8 mouse cellular contexts compared by ENCODE assay signal in genomic region chr9:106685249-106686101, GRCm38 (mm10). TPM values are rescaled to one million over a fixed set of nuclear protein-coding genes. Genes with fewer than 3 reads are reported as not detected.
DNase-seq lines count a peak whose midpoint lies in the region; ATAC-seq and TF ChIP-seq lines count a peak whose summit lies in the region.

Gene Tex264 (minus strand): TSS chr9:106685927.

- under 1% methylated on average over 69 of the region's 86 CpGs for whole genome bisulfite sequencing in forebrain, embryonic 16.5 days
- under 1% methylated on average over 46 of the region's 86 CpGs for WGBS in lung, postnatal 0 days

- H3K4me3 ChIP-seq in G1E (ENCODE audit: low read depth, low read length), result peak within 1 kb of the TSS; percentile 77
- peak within 1 kb of the TSS; percentile 90 for H3K4me3 ChIP-seq in forebrain, embryonic 16.5 days (replicated peaks; ENCODE audit: low read length)
- H3K4me3 ChIP-seq in lung, postnatal 0 days (ENCODE audit: low read depth, low read length), result peak within 1 kb of the TSS; percentile 62

- peaks cover 34% of the 10 kb centered on the region for H3K4me1 ChIP-seq in G1E (ENCODE audit: insufficient read depth, low read depth, low read length)
- H3K4me1 ChIP-seq in forebrain, embryonic 16.5 days (replicated peaks; ENCODE audit: control insufficient read depth, insufficient read depth, low read length), result peaks cover 19% of the 10 kb centered on the region
- H3K4me1 ChIP-seq in lung, postnatal 0 days (ENCODE audit: insufficient read depth, low read depth, low read length), result peaks cover 7% of the 10 kb centered on the region; the same call in 1 of the 2 replicates

- peak within 1 kb of the TSS; percentile 82 for H3K9ac ChIP-seq in forebrain, embryonic 16.5 days (replicated peaks; ENCODE audit: low read depth, low read length)
- peak within 1 kb of the TSS; percentile 63 for H3K9ac ChIP-seq in lung, postnatal 0 days (replicated peaks; ENCODE audit: low read depth)

- peak within 1 kb of the TSS; percentile 94 for H3K4me2 ChIP-seq in forebrain, embryonic 16.5 days (ENCODE audit: low read length)
- peak within 1 kb of the TSS; percentile 96 for H3K4me2 ChIP-seq in lung, postnatal 0 days (replicated peaks; ENCODE audit: low read depth, low read length)

- DNase-seq in G1E (ENCODE audit: low spot score), result peak; percentile 85
- DNase-seq in cerebellum, adult 11-12 months, result peak; percentile 88
- peak; percentile 85 to 89 for DNase-seq in heart, postnatal 36 days
- peak; percentile 92 for DNase-seq in layer of hippocampus, adult 9-11 months
- peak; percentile 90 for DNase-seq in lung, postnatal 0 days (ENCODE audit: low spot score)
- DNase-seq in ovary, postnatal 14 days (ENCODE audit: low spot score), result peak; percentile 72
- peak; percentile 90 for DNase-seq in thymus, postnatal 14 days

- intact Hi-C loops in heart, postnatal 36 days (cut with DNase I), result loop anchor here (2.0 to 5.0 kb wide), 4 partner anchors 133 to 652 kb away; partner anchors contain the start of genes Hemk1 and Rbm15b

- peaks cover 49% of the 10 kb centered on the region for H3K36me3 ChIP-seq in G1E (replicated peaks)
- H3K36me3 ChIP-seq in forebrain, embryonic 16.5 days (ENCODE audit: control insufficient read depth, insufficient read depth), result 0 out of 2 replicates have a peak, but pooled peaks cover 3% of the 10 kb centered on the region
- H3K36me3 ChIP-seq in lung, postnatal 0 days (ENCODE audit: insufficient read depth, low read length), result 0 out of 2 replicates have a peak, but pooled peaks cover 7% of the 10 kb centered on the region

- H3K9me3 ChIP-seq in G1E (replicated peaks), result no peaks in the 10 kb centered on the region
- H3K9me3 ChIP-seq in forebrain, embryonic 16.5 days (ENCODE audit: control insufficient read depth, low read length), result no peaks in the 10 kb centered on the region
- no peaks in the 10 kb centered on the region for H3K9me3 ChIP-seq in lung, postnatal 0 days (ENCODE audit: low read length)

- H3K27ac ChIP-seq in forebrain, embryonic 16.5 days (ENCODE audit: low read length), result peak within 1 kb of the TSS; percentile 46; the same call in 1 of the 2 replicates
- H3K27ac ChIP-seq in lung, postnatal 0 days (ENCODE audit: low read length), result peak within 1 kb of the TSS; percentile 83

- TF ChIP-seq EP300 in lung, postnatal 0 days (IDR thresholded peaks at IDR 0.05), result no peak

- no peak for TF ChIP-seq CTCF in G1E (IDR thresholded peaks at IDR 0.05; ENCODE audit: low read depth, low read length)
- TF ChIP-seq CTCF in lung, postnatal 0 days (IDR thresholded peaks at IDR 0.05), result no peak

- ATAC-seq in G1E (ENCODE audit: extremely low read depth, insufficient number of reproducible peaks, low FRiP score, poor library complexity, severe bottlenecking), result peak; percentile 46; the same call in 1 of the 2 replicates
- ATAC-seq in forebrain, embryonic 16.5 days, result peak; percentile 93
- ATAC-seq in lung, postnatal 0 days, result peak; percentile 92

- H3K27me3 ChIP-seq in G1E (ENCODE audit: insufficient read depth, low read length), result no peaks in the 10 kb centered on the region
- H3K27me3 ChIP-seq in forebrain, embryonic 16.5 days (replicated peaks; ENCODE audit: control insufficient read depth, insufficient read depth, low read length), result no peaks in the 10 kb centered on the region
- H3K27me3 ChIP-seq in lung, postnatal 0 days (replicated peaks; ENCODE audit: insufficient read depth, low read length), result no peaks in the 10 kb centered on the region

RNA-seq across cellular contexts. Expression of gene Tex264, which starts in this region (rescaled TPM):
- total RNA-seq in G1E (2014; fragmentation: Nextera tagmentation) (39.7 and 54.5 TPM in 2 replicates), G1E (2017) (52.3 and 63.6 TPM in 2 replicates)
- 39.1 and 40.6 TPM in 2 replicates for polyA plus RNA-seq in G1E (2012)
- 57.2 and 59.7 TPM in 2 replicates for polyA plus RNA-seq in forebrain, embryonic 16.5 days (2015; fragmentation: Nextera tagmentation; extraction: Ambion mirVana)
- 10 to 100 TPM; 45.8 to 48.8 TPM for total RNA-seq in heart, postnatal 36 days (2021)
- polyA plus RNA-seq in lung, postnatal 0 days (2015; fragmentation: Nextera tagmentation; extraction: Ambion mirVana), result 63.5 and 67.7 TPM in 2 replicates

Comparison
In these comparisons a context has a peak if more than half of its experiments do, and no peak if none do; other contexts are left out.
1. Peak in every context shown above with its lines: DNase-seq, ATAC-seq, H3K4me3 ChIP-seq and H3K27ac ChIP-seq.